Mouse (Mus musculus): ENCODE data around the gene 1700034J05Rik.

DNA sequence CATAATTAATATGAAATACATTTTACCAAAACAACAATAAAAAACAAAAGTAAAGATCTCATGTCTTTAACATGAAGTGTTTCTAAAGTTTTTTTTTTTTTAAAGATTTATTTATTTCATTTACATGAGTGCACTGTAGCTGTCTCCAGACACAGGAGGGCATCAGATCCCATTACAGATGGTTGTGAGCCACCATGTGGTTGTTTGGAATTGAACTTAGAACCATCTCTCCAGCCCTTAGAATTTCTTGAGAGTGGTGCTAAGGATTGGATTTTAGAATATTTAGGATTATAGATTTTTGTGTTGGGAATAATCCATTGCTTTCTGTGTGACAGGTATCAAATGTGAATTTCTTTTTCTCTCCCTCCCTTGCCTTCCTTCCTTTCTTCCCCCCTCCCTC is 10.2 kb downstream of the 1700034J05Rik start:
- TF ChIP-seq POLR2A (IDR thresholded peaks at IDR 0.05; ENCODE audit: extremely low read depth, insufficient read depth, low read length) (no peak), CTCF (IDR thresholded peaks at IDR 0.05; ENCODE audit: low read depth, low read length) (no peak)
